Mouse (Mus musculus): Measurements from ENCODE around the gene Auts2. TPM values are rescaled to one million over a fixed set of nuclear protein-coding genes. Genes with fewer than 3 reads are reported as not detected.

Gene Auts2
- polyA plus RNA-seq, 1 experiment from 2014 or later: 75.0 TPM

DNA sequence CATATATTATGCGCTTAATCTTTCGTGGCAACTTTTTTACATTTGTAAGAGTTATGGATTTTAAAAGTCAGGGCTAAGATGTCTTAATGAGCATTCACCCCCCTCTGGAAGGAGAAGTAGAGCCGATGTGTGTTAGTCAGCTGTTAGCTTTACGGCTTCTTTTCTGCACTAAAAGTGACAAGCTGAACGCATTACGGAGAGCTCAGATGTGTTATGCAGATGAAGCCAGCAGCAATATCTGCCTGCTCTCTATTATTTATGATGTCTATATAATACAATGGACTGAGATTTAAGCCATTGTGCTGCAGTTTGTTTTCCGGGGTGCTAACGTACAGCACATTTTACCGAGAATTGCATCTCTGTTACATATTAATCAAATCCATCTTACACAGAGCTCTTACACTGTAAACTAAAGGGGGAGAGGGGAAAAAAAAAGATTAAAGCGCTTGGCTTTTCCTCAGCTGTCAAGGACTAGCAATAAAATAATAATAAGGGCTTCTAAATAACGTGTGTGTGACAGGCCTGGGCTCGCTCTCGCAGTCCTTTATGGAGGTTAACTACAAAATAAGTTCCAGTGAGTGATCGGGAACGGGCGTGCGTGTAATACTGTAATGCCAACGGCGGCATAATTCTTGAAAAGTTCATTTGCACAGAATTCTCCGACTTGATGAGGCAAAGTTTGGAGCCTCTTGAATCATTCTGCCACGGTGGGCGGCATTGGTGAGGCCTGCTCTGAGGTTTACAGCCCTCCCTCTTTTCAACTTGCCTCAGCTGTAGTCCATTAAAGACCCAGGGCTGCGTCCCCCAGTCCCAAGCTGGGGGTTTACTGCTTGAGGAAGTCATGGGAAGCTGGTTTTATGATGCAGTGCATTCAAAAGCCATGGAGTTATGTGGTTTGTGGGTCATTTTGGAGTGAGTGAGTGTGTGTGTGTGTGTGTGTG is 961.8 kb downstream of the Auts2 start:
- H3K27me3 ChIP-seq (ENCODE audit: control insufficient read depth, insufficient read depth, low read length): no peaks in the 10 kb centered on the region; the same call in 1 of the 2 replicates
- H3K9ac ChIP-seq (replicated peaks; ENCODE audit: low read length): no peak overlapping the region
- 35% methylated on average over 23 of the region's 23 CpGs for WGBS
- H3K4me2 ChIP-seq (ENCODE audit: low read length): peak overlapping the region; percentile 7; the same call in 1 of the 2 replicates
- H3K9me3 ChIP-seq (ENCODE audit: control insufficient read depth, low read length): no peaks in the 10 kb centered on the region
- no peaks in the 10 kb centered on the region for H3K36me3 ChIP-seq (ENCODE audit: control insufficient read depth, insufficient read depth, low read length)
- no peak for ATAC-seq (ENCODE audit: low FRiP score, low TSS enrichment)
- DNase-seq: peak; percentile 64
- H3K4me1 ChIP-seq (ENCODE audit: control insufficient read depth, insufficient read depth, low read length): peaks cover 38% of the 10 kb centered on the region
- H3K27ac ChIP-seq (replicated peaks; ENCODE audit: low read depth, low read length): 0 out of 2 replicates have a peak overlapping the region, but pooled peaks have one; percentile 14
- no peak overlapping the region for H3K4me3 ChIP-seq (replicated peaks; ENCODE audit: low read depth, low read length)

DNA sequence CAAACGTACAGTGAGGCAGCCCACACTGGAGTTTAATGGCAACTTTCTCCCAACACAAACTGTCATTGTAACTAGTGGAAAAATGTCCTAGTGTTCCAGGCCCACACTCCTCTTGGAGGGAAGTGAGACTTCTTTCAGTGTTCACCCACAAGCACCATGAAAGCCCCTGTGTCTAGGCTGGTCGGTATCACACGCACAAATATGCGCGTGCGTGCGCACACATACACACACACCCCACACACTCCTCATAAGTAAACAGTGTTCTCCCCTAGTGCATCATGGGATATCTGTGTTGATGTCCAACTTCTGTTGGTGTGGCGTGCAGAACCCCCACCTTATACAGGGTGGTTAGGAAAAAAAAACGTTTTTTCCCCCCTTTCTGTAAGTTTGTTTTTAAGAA is 964.4 kb downstream of the Auts2 start:
- peaks cover 33% of the 10 kb centered on the region for H3K4me1 ChIP-seq (ENCODE audit: control insufficient read depth, insufficient read depth, low read length)
- no peak overlapping the region for H3K9ac ChIP-seq (replicated peaks; ENCODE audit: low read length)
- no peaks in the 10 kb centered on the region for H3K9me3 ChIP-seq (ENCODE audit: control insufficient read depth, low read length)
- WGBS: 90% methylated on average over 9 of the region's 9 CpGs
- H3K4me2 ChIP-seq (ENCODE audit: low read length): no peak overlapping the region
- H3K36me3 ChIP-seq (ENCODE audit: control insufficient read depth, insufficient read depth, low read length): no peaks in the 10 kb centered on the region
- H3K27ac ChIP-seq (replicated peaks; ENCODE audit: low read depth, low read length): no peak overlapping the region
- DNase-seq: no peak
- H3K27me3 ChIP-seq (ENCODE audit: control insufficient read depth, insufficient read depth, low read length): no peaks in the 10 kb centered on the region; the same call in 1 of the 2 replicates
- no peak for ATAC-seq (ENCODE audit: low FRiP score, low TSS enrichment)
- no peak overlapping the region for H3K4me3 ChIP-seq (replicated peaks; ENCODE audit: low read depth, low read length)

- H3K36me3 ChIP-seq (ENCODE audit: control insufficient read depth, insufficient read depth, low read length): no peaks in the 10 kb centered on the region
- peaks cover 22% of the 10 kb centered on the region for H3K4me1 ChIP-seq (ENCODE audit: control insufficient read depth, insufficient read depth, low read length)
- no peak overlapping the region for H3K4me2 ChIP-seq (ENCODE audit: low read length)
- ATAC-seq (ENCODE audit: low FRiP score, low TSS enrichment) (no peak), DNase-seq (peak; percentile 73)
- H3K9ac ChIP-seq (replicated peaks; ENCODE audit: low read length): no peak overlapping the region
- H3K27me3 ChIP-seq (ENCODE audit: control insufficient read depth, insufficient read depth, low read length): no peaks in the 10 kb centered on the region
- H3K27ac ChIP-seq (replicated peaks; ENCODE audit: low read depth, low read length): peak overlapping the region; percentile 73; the same call in 1 of the 2 replicates
- 53% methylated on average over 11 of the region's 11 CpGs for WGBS
- H3K9me3 ChIP-seq (ENCODE audit: control insufficient read depth, low read length): no peaks in the 10 kb centered on the region
- H3K4me3 ChIP-seq (replicated peaks; ENCODE audit: low read depth, low read length): no peak overlapping the region
These were observed 967.3 kb downstream of the Auts2 start for GRCm38 (mm10) chr5:131575733-131576265.

GRCm38 (mm10) chr5:131575086-131575514 is 968.0 kb downstream of the Auts2 start:
- ATAC-seq (ENCODE audit: low FRiP score, low TSS enrichment) (peak; percentile 73), DNase-seq (peak; percentile 80)
- Histone ChIP-seq H3K4me2 (ENCODE audit: low read length) (no peak overlapping the region; the same call in 1 of the 2 replicates), H3K4me3 (replicated peaks; ENCODE audit: low read depth, low read length) (no peak overlapping the region), H3K27ac (replicated peaks; ENCODE audit: low read depth, low read length) (peak overlapping the region; percentile 73), H3K4me1 (ENCODE audit: control insufficient read depth, insufficient read depth, low read length) (peaks cover 19% of the 10 kb centered on the region), H3K27me3 (ENCODE audit: control insufficient read depth, insufficient read depth, low read length) (no peaks in the 10 kb centered on the region), H3K9me3 (ENCODE audit: control insufficient read depth, low read length) (no peaks in the 10 kb centered on the region), H3K9ac (replicated peaks; ENCODE audit: low read length) (no peak overlapping the region), H3K36me3 (ENCODE audit: control insufficient read depth, insufficient read depth, low read length) (no peaks in the 10 kb centered on the region)
- WGBS: 17% methylated on average over 5 of the region's 5 CpGs

- ATAC-seq (ENCODE audit: low FRiP score, low TSS enrichment) (peak; percentile 39; the same call in 1 of the 2 replicates), DNase-seq (peak; percentile 66)
- H3K36me3 ChIP-seq (ENCODE audit: control insufficient read depth, insufficient read depth, low read length): no peaks in the 10 kb centered on the region
- 39% methylated on average over 16 of the region's 16 CpGs for WGBS
- no peaks in the 10 kb centered on the region for H3K27me3 ChIP-seq (ENCODE audit: control insufficient read depth, insufficient read depth, low read length)
- H3K9ac ChIP-seq (replicated peaks; ENCODE audit: low read length): no peak overlapping the region
- H3K4me3 ChIP-seq (replicated peaks; ENCODE audit: low read depth, low read length): no peak overlapping the region
- peak overlapping the region; percentile 73; the same call in 1 of the 2 replicates for H3K27ac ChIP-seq (replicated peaks; ENCODE audit: low read depth, low read length)
- H3K9me3 ChIP-seq (ENCODE audit: control insufficient read depth, low read length): no peaks in the 10 kb centered on the region
- peak overlapping the region; percentile 2; the same call in 1 of the 2 replicates for H3K4me2 ChIP-seq (ENCODE audit: low read length)
- H3K4me1 ChIP-seq (ENCODE audit: control insufficient read depth, insufficient read depth, low read length): peaks cover 19% of the 10 kb centered on the region
These were observed 968.6 kb downstream of the Auts2 start for GRCm38 (mm10) chr5:131574469-131575085.

DNA sequence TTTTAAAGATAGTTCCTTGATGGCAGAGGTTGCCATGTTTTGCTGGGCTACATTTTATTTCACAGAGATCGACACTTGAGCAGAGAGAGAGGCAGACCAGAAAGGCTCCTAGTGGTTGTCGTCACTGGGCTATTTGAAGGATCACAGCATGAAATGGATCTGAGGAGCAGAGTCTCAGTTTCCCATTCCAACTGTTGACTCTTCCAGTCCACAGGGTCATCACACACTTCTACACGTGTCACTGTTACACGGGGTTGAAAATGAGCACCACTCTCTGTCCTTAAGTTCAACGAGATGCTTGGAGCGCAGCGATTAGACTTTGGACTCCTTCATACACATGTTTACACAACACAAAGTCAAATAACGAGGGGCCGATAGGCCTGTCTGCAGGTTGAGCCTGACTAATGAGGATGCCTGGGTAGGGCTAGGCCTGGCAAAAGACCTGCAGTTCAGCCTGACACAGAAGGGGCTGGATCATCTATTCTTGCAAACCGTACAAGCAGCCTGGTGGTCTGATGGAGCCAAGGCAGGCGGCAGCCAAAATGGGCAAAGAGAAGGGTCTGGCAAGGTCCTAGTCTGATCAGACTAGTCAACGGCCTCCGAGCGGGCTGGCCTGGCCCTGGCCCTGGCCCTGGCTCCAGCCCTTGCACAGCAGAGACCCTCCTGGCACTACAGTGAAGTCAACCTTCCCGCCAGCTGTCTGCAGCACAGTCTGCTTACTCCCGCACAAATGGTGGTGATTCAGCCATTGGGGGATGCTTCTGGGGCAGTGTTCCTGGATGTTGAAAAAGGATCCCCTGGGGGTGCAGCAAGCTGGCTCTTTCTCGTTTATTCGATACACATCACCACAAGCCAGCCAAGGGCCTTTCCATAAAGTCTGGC is 969.6 kb downstream of the Auts2 start:
- H3K4me3 ChIP-seq (replicated peaks; ENCODE audit: low read depth, low read length): no peak overlapping the region
- peaks cover 19% of the 10 kb centered on the region for H3K4me1 ChIP-seq (ENCODE audit: control insufficient read depth, insufficient read depth, low read length)
- ATAC-seq (ENCODE audit: low FRiP score, low TSS enrichment): no peak
- no peaks in the 10 kb centered on the region for H3K36me3 ChIP-seq (ENCODE audit: control insufficient read depth, insufficient read depth, low read length)
- 0 out of 2 replicates have a peak overlapping the region, but pooled peaks have one; percentile 20 for H3K27ac ChIP-seq (replicated peaks; ENCODE audit: low read depth, low read length)
- no peaks in the 10 kb centered on the region for H3K27me3 ChIP-seq (ENCODE audit: control insufficient read depth, insufficient read depth, low read length)
- no peak overlapping the region for H3K9ac ChIP-seq (replicated peaks; ENCODE audit: low read length)
- no peaks in the 10 kb centered on the region for H3K9me3 ChIP-seq (ENCODE audit: control insufficient read depth, low read length)
- no peak overlapping the region for H3K4me2 ChIP-seq (ENCODE audit: low read length)
- DNase-seq: no peak
- 80% methylated on average over 18 of the region's 18 CpGs for WGBS

GRCm38 (mm10) chr5:131566032-131566431 is 977.1 kb downstream of the Auts2 start:
- H3K9ac ChIP-seq (replicated peaks; ENCODE audit: low read length): no peak overlapping the region
- H3K4me2 ChIP-seq (ENCODE audit: low read length): no peak overlapping the region
- no peaks in the 10 kb centered on the region for H3K36me3 ChIP-seq (ENCODE audit: control insufficient read depth, insufficient read depth, low read length)
- ATAC-seq (ENCODE audit: low FRiP score, low TSS enrichment): no peak
- no peak overlapping the region for H3K27ac ChIP-seq (replicated peaks; ENCODE audit: low read depth, low read length)
- WGBS: 83% methylated on average over 6 of the region's 6 CpGs
- DNase-seq: no peak
- no peaks in the 10 kb centered on the region for H3K9me3 ChIP-seq (ENCODE audit: control insufficient read depth, low read length)
- H3K27me3 ChIP-seq (ENCODE audit: control insufficient read depth, insufficient read depth, low read length): no peaks in the 10 kb centered on the region
- H3K4me1 ChIP-seq (ENCODE audit: control insufficient read depth, insufficient read depth, low read length): peaks cover 15% of the 10 kb centered on the region; the same call in 1 of the 2 replicates
- H3K4me3 ChIP-seq (replicated peaks; ENCODE audit: low read depth, low read length): no peak overlapping the region
